Mouse (Mus musculus): ENCODE results near the gene Rarres1.

Gene Rarres1

GRCm38 (mm10) chr3:67515274-67515801 lies at the start of gene Rarres1:
TSS of gene Rarres1 (minus strand) at chr3:67515523.
- no peak for DNase-seq (ENCODE audit: extremely low read depth, low read depth, low spot score)

- no peak for DNase-seq (ENCODE audit: extremely low read depth, low read depth, low spot score)
Observed at GRCm38 (mm10) chr3:67564731-67565357, 49.5 kb upstream of the Rarres1 start.

DNA sequence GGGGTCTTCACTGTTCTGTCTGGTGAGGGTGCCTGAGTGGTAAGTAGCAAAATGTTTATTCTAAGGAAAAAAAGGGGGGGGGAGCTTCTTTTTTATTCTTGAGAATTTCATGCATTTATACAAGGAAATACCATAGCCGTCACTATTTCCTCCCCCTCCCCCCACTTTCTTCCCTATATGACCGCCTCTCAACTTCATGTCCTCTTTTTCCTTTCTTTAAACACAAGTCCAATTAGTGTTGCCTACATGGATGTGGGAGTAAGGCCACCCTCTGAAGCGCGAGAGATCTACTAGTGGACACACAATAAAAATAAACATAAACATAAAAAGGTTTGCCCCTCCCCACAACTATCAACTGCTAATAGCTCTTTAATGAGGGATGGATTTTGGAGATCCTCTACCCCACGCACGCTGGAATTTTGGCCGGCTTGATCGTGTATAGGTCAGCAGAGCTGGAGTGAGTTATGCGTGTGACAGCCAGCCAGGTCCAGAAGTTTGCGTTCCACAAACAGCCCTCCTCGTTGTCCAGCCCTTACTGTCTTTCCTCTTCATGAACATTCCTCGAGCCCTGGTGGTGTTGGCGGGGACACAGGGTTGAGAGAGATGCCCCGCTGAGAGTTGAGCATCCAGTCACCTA lies 42.5 kb upstream of the Rarres1 start:
- no peak for DNase-seq (ENCODE audit: extremely low read depth, low read depth, low spot score)

- no peak for DNase-seq (ENCODE audit: extremely low read depth, low read depth, low spot score)
Observed at GRCm38 (mm10) chr3:67557200-67557651, 41.9 kb upstream of the Rarres1 start.

- no peak for DNase-seq (ENCODE audit: extremely low read depth, low read depth, low spot score)
Observed at GRCm38 (mm10) chr3:67555211-67555610, 39.9 kb upstream of the Rarres1 start.

DNA sequence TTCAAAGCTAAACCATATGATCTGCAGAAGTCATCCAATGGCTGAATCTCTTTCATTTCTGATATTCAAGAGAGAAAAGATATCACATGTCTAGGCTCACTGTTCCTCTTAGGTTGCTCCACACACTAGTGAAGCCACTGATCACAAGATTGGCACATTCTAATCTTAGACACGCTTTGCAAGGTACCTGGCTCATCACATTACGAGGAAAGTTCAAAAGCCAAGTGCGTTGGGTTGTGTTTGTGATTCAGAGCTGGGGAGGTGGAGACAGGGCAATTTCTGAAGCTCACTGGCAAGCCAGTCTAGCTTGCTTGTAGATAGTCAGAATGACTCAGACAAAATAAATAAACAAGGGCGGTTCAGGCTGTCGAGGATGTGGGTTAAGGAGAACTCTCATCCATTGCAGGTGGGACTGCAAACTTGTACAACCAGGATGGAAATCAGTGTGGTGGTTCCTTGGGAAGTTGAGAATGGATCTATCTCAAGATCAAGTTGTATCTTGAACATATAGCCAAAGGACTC lies 38.7 kb upstream of the Rarres1 start:
- no peak for DNase-seq (ENCODE audit: extremely low read depth, low read depth, low spot score)

GRCm38 (mm10) chr3:67553281-67553680 lies 38.0 kb upstream of the Rarres1 start:
- no peak for DNase-seq (ENCODE audit: extremely low read depth, low read depth, low spot score)

- no peak for DNase-seq (ENCODE audit: extremely low read depth, low read depth, low spot score)
Observed at GRCm38 (mm10) chr3:67551193-67551592, 35.9 kb upstream of the Rarres1 start.

GRCm38 (mm10) chr3:67543630-67544029 lies 28.3 kb upstream of the Rarres1 start:
- DNase-seq (ENCODE audit: extremely low read depth, low read depth, low spot score), result no peak

- DNase-seq (ENCODE audit: extremely low read depth, low read depth, low spot score), result no peak
Observed at GRCm38 (mm10) chr3:67524768-67525167, 9.4 kb upstream of the Rarres1 start.

DNA sequence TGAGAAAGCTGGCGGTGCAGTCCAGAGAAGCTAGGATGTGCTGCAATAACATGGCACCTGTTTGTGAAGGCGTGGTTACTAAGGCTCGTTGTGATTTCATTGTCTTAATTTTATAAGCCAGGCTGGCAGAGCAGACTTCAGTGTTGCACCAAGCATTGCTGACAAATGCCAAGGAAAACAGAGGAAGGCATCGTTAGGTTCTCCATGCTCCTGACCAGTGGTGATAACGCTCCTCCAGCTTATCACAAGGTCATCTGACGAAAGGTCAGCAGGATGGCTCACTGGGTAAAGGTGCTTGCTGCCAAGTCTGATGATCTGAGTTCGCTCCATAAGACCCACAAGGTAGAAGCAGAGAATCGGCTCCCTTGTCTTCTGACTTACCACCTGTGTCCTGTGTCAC lies 7.4 kb upstream of the Rarres1 start:
- peak; percentile 71 for DNase-seq (ENCODE audit: extremely low read depth, low read depth, low spot score)

- DNase-seq (ENCODE audit: extremely low read depth, low read depth, low spot score), result no peak
Observed at GRCm38 (mm10) chr3:67520568-67521143, 5.3 kb upstream of the Rarres1 start.

DNA sequence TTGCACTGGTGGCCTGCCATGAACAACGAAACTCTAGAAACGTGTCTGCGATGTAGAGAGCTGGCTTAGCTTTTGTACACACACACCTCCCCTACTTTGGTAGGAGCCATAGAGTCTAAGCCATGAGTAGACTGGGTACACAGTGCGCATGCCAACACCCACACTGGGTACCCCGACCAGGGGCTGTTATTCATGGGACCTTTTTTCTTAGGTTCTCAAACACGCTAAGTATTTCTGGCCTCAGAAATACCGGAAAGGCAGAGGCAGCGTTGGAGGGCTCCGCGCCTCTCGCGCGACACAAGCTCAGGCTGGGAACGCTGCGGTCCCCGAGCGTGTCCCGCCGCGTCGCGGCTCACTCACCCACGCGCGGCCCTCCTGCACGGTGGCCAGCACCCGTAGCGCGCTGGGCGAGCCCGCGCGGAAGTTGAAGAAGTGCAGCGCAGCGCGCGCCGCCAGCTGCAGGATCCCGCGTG lies 486 bp downstream of the Rarres1 start:
- DNase-seq (ENCODE audit: extremely low read depth, low read depth, low spot score), result no peak

GRCm38 (mm10) chr3:67512807-67513206 lies 2.5 kb downstream of the Rarres1 start:
- DNase-seq (ENCODE audit: extremely low read depth, low read depth, low spot score), result no peak

- DNase-seq (ENCODE audit: extremely low read depth, low read depth, low spot score), result no peak
Observed at GRCm38 (mm10) chr3:67508216-67508892, 7.0 kb downstream of the Rarres1 start.

DNA sequence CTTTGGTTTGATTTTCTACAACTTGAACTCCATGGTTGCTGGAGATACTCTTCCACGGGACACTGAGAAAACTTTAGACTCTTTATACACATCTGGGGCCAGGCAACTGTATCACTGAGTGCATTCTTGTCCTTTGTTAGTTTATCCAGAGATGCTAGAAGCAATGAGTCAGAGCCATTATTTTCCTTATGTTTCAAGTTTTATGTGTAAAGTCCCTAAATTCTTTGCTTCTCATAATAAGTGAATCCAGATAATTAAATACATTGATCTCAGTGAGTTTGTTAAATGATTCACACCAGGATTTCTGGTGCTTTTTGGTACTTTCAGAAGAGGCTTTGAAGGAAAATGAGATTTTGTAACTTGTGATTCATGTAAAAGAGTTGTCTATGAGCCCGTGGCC lies 10.0 kb downstream of the Rarres1 start:
- DNase-seq (ENCODE audit: extremely low read depth, low read depth, low spot score), result no peak

GRCm38 (mm10) chr3:67503878-67504277 lies 11.4 kb downstream of the Rarres1 start:
- no peak for DNase-seq (ENCODE audit: extremely low read depth, low read depth, low spot score)

DNA sequence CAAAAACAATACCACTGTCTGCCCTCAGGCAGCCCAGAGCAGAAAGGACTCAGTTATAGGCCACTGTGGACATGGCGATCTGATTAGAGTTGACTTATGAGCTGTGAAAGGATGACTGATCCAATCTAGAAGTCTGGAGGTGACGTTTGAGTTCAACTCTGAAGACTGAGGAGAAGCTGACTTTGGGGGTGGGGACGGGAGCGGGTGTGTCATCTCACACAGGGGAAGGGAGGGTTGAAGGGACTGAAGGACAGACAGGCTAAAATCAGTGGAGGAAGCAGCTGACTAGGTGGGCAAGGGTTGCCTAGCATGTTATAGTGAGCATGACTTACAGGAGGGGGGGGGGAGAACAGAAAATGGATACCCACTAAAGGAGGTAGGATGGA lies 15.9 kb downstream of the Rarres1 start:
- no peak for DNase-seq (ENCODE audit: extremely low read depth, low read depth, low spot score)

- DNase-seq (ENCODE audit: extremely low read depth, low read depth, low spot score), result no peak
Observed at GRCm38 (mm10) chr3:67498773-67499405, 16.4 kb downstream of the Rarres1 start.

GRCm38 (mm10) chr3:67497998-67498397 lies 17.3 kb downstream of the Rarres1 start:
- DNase-seq (ENCODE audit: extremely low read depth, low read depth, low spot score), result no peak

DNA sequence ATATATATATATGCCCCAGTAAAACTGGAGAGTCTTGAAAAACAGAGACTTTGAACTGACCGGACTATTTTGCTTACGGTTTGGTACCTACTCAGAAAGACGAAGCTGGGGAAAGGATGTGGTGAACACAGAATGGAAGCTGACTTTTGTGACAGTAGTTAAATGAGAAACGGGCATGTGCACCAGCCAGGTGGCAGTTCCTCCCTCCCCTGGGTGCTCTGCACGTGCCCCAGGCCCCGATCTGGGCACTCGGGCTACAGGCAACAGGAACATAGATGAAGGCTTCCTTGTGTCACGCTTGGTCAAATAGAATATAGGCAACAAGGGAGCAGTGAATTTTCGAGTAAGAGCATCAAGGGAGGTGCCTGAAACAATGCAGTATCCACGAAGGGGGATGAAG lies 19.0 kb downstream of the Rarres1 start:
- no peak for DNase-seq (ENCODE audit: extremely low read depth, low read depth, low spot score)
